In genomic region chr12:90729648-90730047, GRCm38 (mm10) we compare ENCODE assay signal across 9 mouse cellular contexts. TPM values are rescaled to one million over a fixed set of nuclear protein-coding genes. Genes with fewer than 3 reads are reported as not detected.
A peak's percentile ranks its signal among the peaks of the same experiment; 100 is the strongest.
DNase-seq lines count a peak whose midpoint lies in the region; ATAC-seq lines count a peak whose summit lies in the region.
"Had no signal": no experiment of that assay in that cellular context is flagged by ENCODE, and none has a peak within 500 bp of the region (broad histone marks: within the 10 kb centered on the region; RNA-seq: fewer than 3 reads in every experiment).

No protein-coding gene starts in this region.

- intact Hi-C loops in left cerebral cortex, postnatal 36 days (cut with DNase I): loop anchor here (10.0 kb wide), 1 partner anchor 155 kb away; no protein-coding TSS in a partner anchor

- WGBS in hindbrain, embryonic 11.5 days: 52% methylated on average over 10 of the region's 10 CpGs
- 47% methylated on average over 10 of the region's 10 CpGs for WGBS in hindbrain, embryonic 13.5 days
- 47% methylated on average over 10 of the region's 10 CpGs for WGBS in heart, embryonic 16.5 days

- no peaks in the 10 kb centered on the region for H3K4me1 ChIP-seq in hindbrain, embryonic 11.5 days (replicated peaks; ENCODE audit: control insufficient read depth, insufficient read depth, low read length)
- no peaks in the 10 kb centered on the region for H3K4me1 ChIP-seq in hindbrain, embryonic 13.5 days (replicated peaks)
- no peaks in the 10 kb centered on the region for H3K4me1 ChIP-seq in heart, embryonic 16.5 days (ENCODE audit: control insufficient read depth, insufficient read depth, low read length)
- H3K4me1 ChIP-seq: embryonic facial prominence, embryonic 13.5 days had no signal

- H3K4me2 ChIP-seq in hindbrain, embryonic 11.5 days (replicated peaks; ENCODE audit: low read depth, low read length): no peak overlapping the region
- H3K4me2 ChIP-seq in hindbrain, embryonic 13.5 days: no peak overlapping the region
- H3K4me2 ChIP-seq in heart, embryonic 16.5 days (ENCODE audit: low read depth, low read length): peak overlapping the region; percentile 42; the same call in 1 of the 2 replicates
- H3K4me2 ChIP-seq: embryonic facial prominence, embryonic 13.5 days had no signal

- H3K36me3 ChIP-seq in hindbrain, embryonic 11.5 days (ENCODE audit: control insufficient read depth, insufficient read depth, low read length): no peaks in the 10 kb centered on the region
- no peaks in the 10 kb centered on the region for H3K36me3 ChIP-seq in hindbrain, embryonic 13.5 days
- H3K36me3 ChIP-seq in heart, embryonic 16.5 days (ENCODE audit: control insufficient read depth, insufficient read depth): no peaks in the 10 kb centered on the region
- H3K36me3 ChIP-seq: embryonic facial prominence, embryonic 13.5 days had no signal

- peak; percentile 67 for DNase-seq in hindbrain, embryonic 11.5 days (ENCODE audit: low spot score)
- DNase-seq in T-cell, adult 2 months (ENCODE audit: low spot score): peak; percentile 33
- DNase-seq in cerebellum, postnatal 10 days: peak; percentile 89 to 93
- DNase-seq in left cerebral cortex, postnatal 36 days (ENCODE audit: low spot score in 2 of 2): peak; percentile 24 to 36
- DNase-seq in thymus, postnatal 14 days: peak; percentile 74

- H3K9ac ChIP-seq in hindbrain, embryonic 11.5 days (ENCODE audit: low read depth, low read length): no peak overlapping the region
- no peak overlapping the region for H3K9ac ChIP-seq in hindbrain, embryonic 13.5 days
- no peak overlapping the region for H3K9ac ChIP-seq in heart, embryonic 16.5 days (ENCODE audit: low read length)
- H3K9ac ChIP-seq: embryonic facial prominence, embryonic 13.5 days had no signal

- H3K27ac ChIP-seq in hindbrain, embryonic 11.5 days (ENCODE audit: low read depth, low read length): no peak overlapping the region
- no peak overlapping the region for H3K27ac ChIP-seq in hindbrain, embryonic 13.5 days
- H3K27ac ChIP-seq in heart, embryonic 16.5 days (ENCODE audit: low read length): no peak overlapping the region
- H3K27ac ChIP-seq: embryonic facial prominence, embryonic 13.5 days had no signal

- 0 out of 2 replicates have a peak, but pooled peaks have one; percentile 17 for ATAC-seq in hindbrain, embryonic 11.5 days (ENCODE audit: low FRiP score)
- ATAC-seq in hindbrain, embryonic 13.5 days (ENCODE audit: low FRiP score): no peak
- ATAC-seq in heart, embryonic 16.5 days (replicated peaks; ENCODE audit: extremely low read depth, insufficient read depth, low FRiP score): no peak
- peak; percentile 53; the same call in 1 of the 2 replicates for ATAC-seq in neutrophil, adult 5-6 weeks (ENCODE audit: extremely low read depth, insufficient number of reproducible peaks, low FRiP score, poor library complexity, severe bottlenecking)

- H3K27me3 ChIP-seq in hindbrain, embryonic 11.5 days (ENCODE audit: control insufficient read depth, insufficient read depth, low read length): no peaks in the 10 kb centered on the region
- no peaks in the 10 kb centered on the region for H3K27me3 ChIP-seq in hindbrain, embryonic 13.5 days
- no peaks in the 10 kb centered on the region for H3K27me3 ChIP-seq in heart, embryonic 16.5 days (ENCODE audit: control insufficient read depth, insufficient read depth, low read length)
- H3K27me3 ChIP-seq: embryonic facial prominence, embryonic 13.5 days had no signal

- no peaks in the 10 kb centered on the region for H3K9me3 ChIP-seq in hindbrain, embryonic 11.5 days (ENCODE audit: control insufficient read depth, low read length)
- no peaks in the 10 kb centered on the region for H3K9me3 ChIP-seq in hindbrain, embryonic 13.5 days
- no peaks in the 10 kb centered on the region for H3K9me3 ChIP-seq in heart, embryonic 16.5 days (replicated peaks; ENCODE audit: control insufficient read depth, low read length)
- H3K9me3 ChIP-seq: embryonic facial prominence, embryonic 13.5 days had no signal

- no peak overlapping the region for H3K4me3 ChIP-seq in hindbrain, embryonic 11.5 days (ENCODE audit: low read depth, low read length)
- H3K4me3 ChIP-seq in hindbrain, embryonic 13.5 days: no peak overlapping the region
- no peak overlapping the region for H3K4me3 ChIP-seq in heart, embryonic 16.5 days (ENCODE audit: low read length)
- H3K4me3 ChIP-seq: embryonic facial prominence, embryonic 13.5 days had no signal

RNA-seq across cellular contexts. Expression of gene Dio2, which starts 8.6 kb away (rescaled TPM):
- polyA plus RNA-seq in hindbrain, embryonic 11.5 days (2014; fragmentation: Nextera tagmentation; extraction: Ambion mirVana): 0.45 and 0.63 TPM in 2 replicates
- polyA plus RNA-seq in hindbrain, embryonic 13.5 days (2015; fragmentation: Nextera tagmentation; extraction: Ambion mirVana): 0.04 and 0.06 TPM in 2 replicates
- polyA plus RNA-seq in heart, embryonic 16.5 days (2015; fragmentation: Nextera tagmentation; extraction: Ambion mirVana): 1.2 and 1.6 TPM in 2 replicates
- 10 to 100 TPM; 70.8 to 88.1 TPM for total RNA-seq in left cerebral cortex, postnatal 36 days (2021)
- 0.12 TPM in 1 of 2 replicates, not detected in the other for total RNA-seq in neutrophil, adult 5-6 weeks (2017)

Comparison
In these comparisons a context has a peak if more than half of its experiments do, and no peak if none do; other contexts are left out.
1. ATAC-seq: peak in hindbrain, embryonic 11.5 days (single experiment) and neutrophil, adult 5-6 weeks (single experiment); none in hindbrain, embryonic 13.5 days (single experiment) and heart, embryonic 16.5 days (single experiment).
2. DNase-seq: peak in every context shown above with its lines; median percentile 91 in cerebellum, postnatal 10 days; 74 in thymus, postnatal 14 days; 67 in hindbrain, embryonic 11.5 days; 33 in T-cell, adult 2 months; 30 in left cerebral cortex, postnatal 36 days.